Mouse (Mus musculus) G1E (cell line): ENCODE measurements around the gene Myzap. TPM values are rescaled to one million over a fixed set of nuclear protein-coding genes. Genes with fewer than 3 reads are reported as not detected.

Experiments used
- ATAC-seq: 2 replicates; pipeline ENCODE4 v1.8.0; 2016; ENCODE audit warnings: mild to moderate bottlenecking; ENCODE audit not compliant: insufficient number of reproducible peaks, poor library complexity, low FRiP score, severe bottlenecking; ENCODE audit errors: extremely low read depth
- DNase-seq: peaks from one replicate; pipeline ENCODE4 v3.0.0; 2012; ENCODE audit warnings: low spot score
- H3K27me3 ChIP-seq: 2 replicates; pipeline ENCODE4 v1.6.1; 2012; ENCODE audit warnings: mild to moderate bottlenecking, low read length, inconsistent platforms; ENCODE audit not compliant: insufficient read depth
- H3K36me3 ChIP-seq: replicated peaks from 2 replicates; pipeline ENCODE3; 2012; ENCODE audit warnings: mild to moderate bottlenecking, inconsistent platforms
- H3K4me1 ChIP-seq: 2 replicates; pipeline ENCODE4 v1.6.1; 2012; ENCODE audit warnings: low read depth, low read length, inconsistent platforms, mixed read lengths; ENCODE audit not compliant: insufficient read depth
- H3K4me3 ChIP-seq: 2 replicates; pipeline ENCODE4 v1.5.1; 2012; ENCODE audit warnings: low read depth, mild to moderate bottlenecking, inconsistent platforms, low read length, moderate library complexity, mixed read lengths
- H3K9me3 ChIP-seq: replicated peaks from 2 replicates; pipeline ENCODE4 v1.6.1; 2012; ENCODE audit warnings: inconsistent platforms
- CTCF ChIP-seq: IDR thresholded peaks from 2 replicates; pipeline ENCODE4 v1.5.1; 2012; ENCODE audit warnings: low read depth, low read length, inconsistent platforms, mixed read lengths
- GATA1 ChIP-seq: IDR thresholded peaks from 2 replicates; pipeline ENCODE4 v1.6.1; 2012; ENCODE audit warnings: borderline replicate concordance, low read length, inconsistent platforms, mixed read lengths
- GATA2 ChIP-seq: IDR thresholded peaks from 2 replicates; pipeline ENCODE4 v1.6.1; 2012; ENCODE audit warnings: low read depth, low read length, inconsistent platforms, borderline replicate concordance
- POLR2AphosphoS5 ChIP-seq: IDR thresholded peaks from 2 replicates; pipeline ENCODE4 v1.6.1; 2012; ENCODE audit warnings: low read depth, low read length, inconsistent platforms; ENCODE audit not compliant: insufficient replicate concordance
- TAL1 ChIP-seq: conservative IDR thresholded peaks from 2 replicates; pipeline ENCODE4 v1.6.1; 2012; ENCODE audit warnings: low read depth, low read length, inconsistent platforms, mixed read lengths
- polyA plus RNA-seq: library from polyadenylated mRNA; stranded (reverse); fragments of >175 nt; gene quantifications from 2 replicates; pipeline ENCODE4 v1.2.3, GENCODE M21; 2012
- total RNA-seq, 2 experiments: library from RNA; stranded (forward) in 1 of 2; stranded (reverse) in 1 of 2; fragments of 200-1000 nt in 1 of 2; fragments of >200 nt in 1 of 2; fragmentation: Nextera tagmentation in 1 of 2; gene quantifications; 2 replicates each; pipeline ENCODE4 v1.2.3; 2014 to 2017

Gene Myzap
- not detected in 2 replicates for total RNA-seq (2014; fragmentation: Nextera tagmentation)
- total RNA-seq (2017), result under 0.01 and 0.06 TPM in 2 replicates
- polyA plus RNA-seq, result not detected in 2 replicates

DNA sequence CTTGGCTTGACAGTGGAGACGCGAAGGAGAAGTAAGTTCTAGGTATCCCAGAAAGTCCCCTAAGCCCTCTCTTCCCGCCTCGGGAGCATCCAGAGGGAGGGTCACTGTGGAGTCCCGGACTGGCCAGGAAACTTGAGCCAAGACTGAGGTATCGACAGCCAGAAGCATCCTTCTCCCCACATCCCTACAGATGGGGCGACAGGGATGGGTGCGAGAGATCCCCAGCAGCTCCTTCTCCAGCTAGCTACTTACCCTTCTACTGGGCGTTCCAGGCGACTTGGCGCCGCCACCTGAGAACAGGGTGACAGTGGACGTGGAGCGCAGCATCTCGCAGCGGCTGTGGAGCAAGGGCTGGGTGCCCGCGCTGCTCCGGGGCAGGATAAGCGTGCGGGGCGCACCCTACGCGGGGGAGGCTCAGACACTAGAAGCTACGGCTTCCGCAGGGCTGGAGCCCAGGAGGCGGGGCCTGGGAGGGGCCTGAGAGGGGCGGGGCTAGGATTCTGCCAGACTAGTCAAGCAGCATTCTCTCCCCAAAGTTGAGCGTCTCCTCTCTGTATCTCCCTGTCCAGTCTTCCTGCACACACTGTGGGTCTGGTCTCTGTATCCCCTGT is at the start of gene Myzap:
Gene Myzap, minus strand, starts transcription at position 423 of the 611 bp plus-strand sequence.
- Histone ChIP-seq H3K36me3 (no peaks in the 10 kb centered on the region), H3K4me3 (peak within 1 kb of the TSS; percentile 59; the same call in 1 of the 2 replicates), H3K9me3 (no peaks in the 10 kb centered on the region), H3K27me3 (peaks cover 18% of the 10 kb centered on the region), H3K4me1 (peaks cover 5% of the 10 kb centered on the region)
- peak; percentile 20 for DNase-seq
- no peak for TF ChIP-seq POLR2AphosphoS5
- TF ChIP-seq GATA1, result no peak
- TF ChIP-seq TAL1, result no peak
- no peak for TF ChIP-seq GATA2
- no peak for TF ChIP-seq CTCF
- no peak for ATAC-seq

DNA sequence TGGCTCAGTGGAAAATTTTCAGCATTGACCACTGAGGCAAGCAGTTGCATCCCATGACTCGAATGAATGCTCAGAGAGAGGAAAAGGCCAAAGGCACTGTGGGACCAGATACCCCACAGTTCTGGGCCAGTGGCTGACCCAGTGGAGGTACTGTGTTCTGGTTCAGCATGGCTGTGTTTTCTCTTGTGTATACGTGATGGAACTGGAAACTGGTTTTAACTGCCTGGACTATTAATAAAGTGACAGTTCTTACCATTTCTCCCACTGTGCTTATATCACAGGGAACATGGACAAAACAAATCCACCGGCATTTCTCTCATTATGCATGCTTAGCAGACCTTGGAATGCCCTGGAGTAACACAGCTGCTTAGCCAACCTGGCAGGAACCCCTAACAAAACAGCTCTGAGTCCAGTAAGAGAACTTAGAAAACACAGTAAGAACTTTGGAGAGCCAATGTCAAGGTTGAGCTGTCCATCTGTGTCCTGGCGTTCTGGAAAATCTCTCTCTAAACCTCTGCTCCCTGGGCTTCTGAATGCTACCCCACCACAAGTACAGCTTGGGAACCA is 48.3 kb upstream of the Myzap start:
- H3K9me3 ChIP-seq, result no peaks in the 10 kb centered on the region
- ATAC-seq (no peak), DNase-seq (no peak)
- H3K27me3 ChIP-seq, result peaks cover 9% of the 10 kb centered on the region
- no peak for TF ChIP-seq CTCF
- no peak for TF ChIP-seq TAL1
- no peak for TF ChIP-seq POLR2AphosphoS5
- no peak for TF ChIP-seq GATA2
- TF ChIP-seq GATA1, result no peak
- H3K4me3 ChIP-seq, result no peak overlapping the region
- no peaks in the 10 kb centered on the region for H3K4me1 ChIP-seq
- peaks cover 8% of the 10 kb centered on the region for H3K36me3 ChIP-seq

DNA sequence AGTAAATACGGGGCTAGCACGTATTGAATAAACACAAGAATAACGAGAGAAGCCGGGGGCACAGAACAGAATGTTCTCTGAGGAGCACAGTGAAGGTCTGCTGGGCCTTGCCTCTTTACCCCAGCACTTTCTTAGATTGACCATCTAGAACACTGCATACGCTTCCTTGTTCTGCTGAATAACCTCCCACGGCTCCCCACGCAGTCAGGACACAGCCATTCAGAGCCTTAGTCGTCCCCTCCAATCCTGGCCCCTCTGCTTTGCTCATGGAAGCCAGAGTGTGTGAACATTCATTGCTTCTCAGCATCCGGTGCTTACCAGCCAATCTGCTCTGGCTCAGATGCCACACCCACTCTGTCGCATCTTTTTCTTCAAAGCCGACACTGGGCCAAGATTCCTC is 46.0 kb upstream of the Myzap start:
- TF ChIP-seq CTCF (no peak), GATA2 (no peak), POLR2AphosphoS5 (no peak), TAL1 (no peak), GATA1 (no peak)
- no peak overlapping the region for H3K4me3 ChIP-seq
- ATAC-seq (no peak), DNase-seq (no peak)
- H3K9me3 ChIP-seq, result no peaks in the 10 kb centered on the region
- H3K27me3 ChIP-seq, result peaks cover 13% of the 10 kb centered on the region
- H3K36me3 ChIP-seq, result peaks cover 8% of the 10 kb centered on the region
- H3K4me1 ChIP-seq, result no peaks in the 10 kb centered on the region

DNA sequence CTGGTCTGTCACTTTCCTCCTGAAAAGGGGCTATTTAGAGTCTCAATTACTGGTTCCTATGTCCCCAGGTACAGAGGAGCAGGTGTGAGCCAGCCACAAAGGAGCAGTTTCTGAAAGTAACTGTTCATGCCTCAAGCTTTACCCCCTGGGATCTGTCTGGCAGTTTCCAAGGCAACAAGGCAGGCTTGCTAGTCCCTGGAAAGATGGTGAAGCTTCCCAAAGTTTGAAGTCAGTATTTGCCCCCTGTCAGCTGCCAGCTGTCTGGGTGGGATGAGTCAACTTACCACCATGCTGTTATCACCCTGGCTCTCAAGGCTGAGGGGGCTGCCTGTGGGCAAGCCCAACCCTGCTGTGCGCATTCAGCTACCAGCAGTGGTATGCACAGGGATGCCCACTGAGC is 44.7 kb upstream of the Myzap start:
- ATAC-seq, result no peak
- TF ChIP-seq CTCF (no peak), TAL1 (no peak), GATA2 (no peak), GATA1 (no peak), POLR2AphosphoS5 (no peak)
- H3K27me3 ChIP-seq, result peaks cover 13% of the 10 kb centered on the region
- DNase-seq, result no peak
- H3K9me3 ChIP-seq, result no peaks in the 10 kb centered on the region
- peaks cover 8% of the 10 kb centered on the region for H3K36me3 ChIP-seq
- no peaks in the 10 kb centered on the region for H3K4me1 ChIP-seq
- no peak overlapping the region for H3K4me3 ChIP-seq

DNA sequence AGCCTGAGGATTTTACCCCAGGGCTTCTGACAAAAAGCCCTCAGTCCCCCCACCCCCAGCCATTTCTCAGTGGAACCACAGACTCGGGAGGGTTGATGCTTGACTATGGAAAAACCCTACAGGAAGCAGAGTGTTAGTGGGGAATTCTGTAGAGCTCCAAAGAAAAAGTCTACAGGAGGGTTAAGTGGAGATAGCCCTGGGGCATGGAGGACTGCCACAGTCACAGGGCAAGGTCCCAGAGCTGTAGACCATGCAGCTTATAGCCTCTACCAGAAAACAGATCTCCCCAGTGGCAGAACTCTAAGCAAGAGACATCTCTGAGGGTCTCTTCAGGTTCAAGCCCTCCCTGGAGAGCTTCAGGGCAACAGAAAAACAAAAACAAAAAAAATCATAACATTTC is 43.5 kb upstream of the Myzap start:
- peaks cover 11% of the 10 kb centered on the region for H3K36me3 ChIP-seq

DNA sequence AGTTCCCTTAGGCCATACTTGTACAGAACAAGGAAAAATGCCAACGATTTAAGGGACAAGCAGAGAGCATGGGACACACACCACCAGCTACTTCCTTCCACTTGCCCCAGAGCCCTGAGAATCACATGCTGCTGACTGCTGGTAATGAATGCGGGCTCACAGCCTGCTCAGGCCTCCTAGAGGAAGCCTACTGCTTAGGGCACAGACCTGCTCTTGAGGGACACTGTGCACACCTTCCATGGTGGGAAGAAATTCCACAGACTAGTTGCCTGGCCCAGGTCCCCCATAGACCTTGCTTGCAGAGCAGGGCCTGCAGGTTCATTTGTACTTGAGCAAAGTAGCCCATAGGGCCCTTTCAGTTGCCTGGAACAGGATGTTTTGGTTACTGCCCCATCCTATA is 42.8 kb upstream of the Myzap start:
- Histone ChIP-seq H3K27me3 (peaks cover 13% of the 10 kb centered on the region), H3K4me3 (no peak overlapping the region), H3K36me3 (peaks cover 18% of the 10 kb centered on the region), H3K4me1 (no peaks in the 10 kb centered on the region), H3K9me3 (no peaks in the 10 kb centered on the region)
- ATAC-seq (no peak), DNase-seq (no peak)
- TF ChIP-seq GATA1, result no peak

More for the DNA sequence above, 43.5 kb upstream of the Myzap start:
- Histone ChIP-seq H3K4me3 (no peak overlapping the region), H3K9me3 (no peaks in the 10 kb centered on the region), H3K4me1 (no peaks in the 10 kb centered on the region), H3K27me3 (peaks cover 14% of the 10 kb centered on the region)
- TF ChIP-seq CTCF (no peak), GATA2 (no peak)
- no peak for ATAC-seq
- no peak for DNase-seq
